Mouse (Mus musculus): ENCODE data around the gene Irs2.

- TF ChIP-seq CTCF (IDR thresholded peaks at IDR 0.05; ENCODE audit: low read depth, low read length) (no peak), POLR2A (IDR thresholded peaks at IDR 0.05; ENCODE audit: extremely low read depth, insufficient read depth, low read length) (no peak)
These were observed 34.8 kb upstream of the Irs2 start for GRCm38 (mm10) chr8:11042872-11043587.
